Mouse (Mus musculus): ENCODE results near the gene Hsdl1. TPM values are rescaled to one million over a fixed set of nuclear protein-coding genes. Genes with fewer than 3 reads are reported as not detected.

The Hsdl1 gene
- polyA plus RNA-seq, 1 experiment from 2014 or later, result 40.8 TPM

Other genes starting within 250 kb of the Hsdl1 start
- 336 and 345 TPM in 2 replicates for gene Hsbp1, start 230.7 kb downstream of the Hsdl1 start, polyA plus RNA-seq (2014; fragmentation: Nextera tagmentation; extraction: Ambion mirVana)
- gene Mlycd, start 180.3 kb downstream of the Hsdl1 start, polyA plus RNA-seq (2014; fragmentation: Nextera tagmentation; extraction: Ambion mirVana), result 25.0 and 25.4 TPM in 2 replicates
- 0.47 and 0.66 TPM in 2 replicates for gene Osgin1, start 141.1 kb downstream of the Hsdl1 start, polyA plus RNA-seq (2014; fragmentation: Nextera tagmentation; extraction: Ambion mirVana)
- gene Necab2, start 128.5 kb downstream of the Hsdl1 start, polyA plus RNA-seq (2014; fragmentation: Nextera tagmentation; extraction: Ambion mirVana), result 0.27 TPM in 1 of 2 replicates, not detected in the other
- not detected in 2 replicates for gene Slc38a8, start 73.5 kb downstream of the Hsdl1 start, polyA plus RNA-seq (2014; fragmentation: Nextera tagmentation; extraction: Ambion mirVana)
- 62.5 and 64.8 TPM in 2 replicates for gene Mbtps1, start 16.4 kb downstream of the Hsdl1 start, polyA plus RNA-seq (2014; fragmentation: Nextera tagmentation; extraction: Ambion mirVana)
- gene Dnaaf1, start 52 bp upstream of the Hsdl1 start, polyA plus RNA-seq (2014; fragmentation: Nextera tagmentation; extraction: Ambion mirVana), result 0.28 TPM in 1 of 2 replicates, not detected in the other
- gene Taf1c, start 30.0 kb upstream of the Hsdl1 start, polyA plus RNA-seq (2014; fragmentation: Nextera tagmentation; extraction: Ambion mirVana), result 5.4 and 6.2 TPM in 2 replicates
- gene Adad2, start 37.6 kb upstream of the Hsdl1 start, polyA plus RNA-seq (2014; fragmentation: Nextera tagmentation; extraction: Ambion mirVana), result not detected in 2 replicates
- 0.11 TPM in 1 of 2 replicates, not detected in the other for gene Kcng4, start 60.5 kb upstream of the Hsdl1 start, polyA plus RNA-seq (2014; fragmentation: Nextera tagmentation; extraction: Ambion mirVana)
- gene Wfdc1, start 91.2 kb upstream of the Hsdl1 start, polyA plus RNA-seq (2014; fragmentation: Nextera tagmentation; extraction: Ambion mirVana), result 4.7 and 6.8 TPM in 2 replicates
- gene Atp2c2, start 124.8 kb upstream of the Hsdl1 start, polyA plus RNA-seq (2014; fragmentation: Nextera tagmentation; extraction: Ambion mirVana), result 0.20 and 0.43 TPM in 2 replicates
- 11.1 and 11.4 TPM in 2 replicates for gene Tldc1, start 203.2 kb upstream of the Hsdl1 start, polyA plus RNA-seq (2014; fragmentation: Nextera tagmentation; extraction: Ambion mirVana)

Measured in heart, embryonic 14.5 days (tissue).